Comparison of ENCODE assay signal across 44 mouse cellular contexts in the genomic region with DNA sequence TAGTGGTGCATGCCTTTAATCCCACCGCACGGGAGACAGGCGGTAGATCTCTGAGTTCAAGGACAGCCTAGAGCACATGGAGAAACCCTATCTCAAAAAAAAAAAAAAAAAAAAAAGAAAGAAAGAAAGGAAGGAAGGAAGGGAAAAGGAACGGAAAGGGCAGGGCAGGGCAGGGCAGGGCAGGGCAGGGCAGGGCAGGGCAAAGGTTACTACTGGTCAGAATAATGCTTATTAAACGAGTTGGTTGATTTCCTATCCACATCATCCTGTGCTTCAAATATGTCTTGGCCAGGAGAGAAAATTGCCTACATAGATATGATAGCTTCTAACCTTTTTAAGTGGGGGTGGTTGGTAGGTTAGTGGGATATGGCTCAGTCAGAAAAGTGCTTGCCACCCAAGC. TPM values are rescaled to one million over a fixed set of nuclear protein-coding genes. Genes with fewer than 3 reads are reported as not detected.
"Had no signal": no experiment of that assay in that cellular context is flagged by ENCODE, and none has a peak within 500 bp of the region (broad histone marks: within the 10 kb centered on the region; RNA-seq: fewer than 3 reads in every experiment).

No protein-coding gene starts in this region.

- H3K27ac ChIP-seq: limb, embryonic 10.5 days; limb, embryonic 12.5 days; limb, embryonic 13.5 days; limb, embryonic 15.5 days; liver, embryonic 12.5 days; liver, embryonic 13.5 days; liver, embryonic 14.5 days; liver, embryonic 15.5 days; lung, embryonic 15.5 days; macrophage; midbrain, embryonic 10.5 days; midbrain, embryonic 12.5 days; midbrain, embryonic 13.5 days; midbrain, embryonic 15.5 days had no signal

- H3K9ac ChIP-seq: limb, embryonic 12.5 days; limb, embryonic 13.5 days; limb, embryonic 15.5 days; liver, embryonic 12.5 days; liver, embryonic 13.5 days; liver, embryonic 14.5 days; liver, embryonic 15.5 days; liver, postnatal 0 days; lung, embryonic 14.5 days; lung, embryonic 15.5 days; midbrain, embryonic 12.5 days; midbrain, embryonic 13.5 days; midbrain, embryonic 15.5 days had no signal

- DNase-seq: left cerebral cortex, postnatal 4 days; liver; liver, embryonic 13.5 days; liver, postnatal 0 days; lung, adult 18-20 months; lung, adult 2 months; lung, embryonic 14.5 days; lung, postnatal 10 days; lung, postnatal 14 days; lung, postnatal 36 days; lung, postnatal 4 days; midbrain, embryonic 14.5 days had no signal

- H3K4me2 ChIP-seq: limb, embryonic 12.5 days; limb, embryonic 13.5 days; limb, embryonic 15.5 days; liver, embryonic 11.5 days; liver, embryonic 12.5 days; liver, embryonic 13.5 days; liver, embryonic 15.5 days; lung, embryonic 14.5 days; lung, embryonic 15.5 days; midbrain, embryonic 11.5 days; midbrain, embryonic 12.5 days; midbrain, embryonic 13.5 days; midbrain, embryonic 15.5 days had no signal

- H3K4me3 ChIP-seq: limb, embryonic 10.5 days; limb, embryonic 12.5 days; limb, embryonic 13.5 days; limb, embryonic 15.5 days; liver, embryonic 12.5 days; liver, embryonic 13.5 days; liver, embryonic 15.5 days; lung, embryonic 15.5 days; megakaryocyte, embryonic 14.5 days; midbrain, embryonic 10.5 days; midbrain, embryonic 12.5 days; midbrain, embryonic 13.5 days; midbrain, embryonic 15.5 days; myocyte had no signal

- H3K9me3 ChIP-seq: limb, embryonic 10.5 days; limb, embryonic 12.5 days; limb, embryonic 13.5 days; limb, embryonic 15.5 days; liver, embryonic 12.5 days; liver, embryonic 13.5 days; liver, embryonic 15.5 days; lung, embryonic 15.5 days; midbrain, embryonic 10.5 days; midbrain, embryonic 12.5 days; midbrain, embryonic 13.5 days; midbrain, embryonic 15.5 days had no signal

- H3K36me3 ChIP-seq: limb, embryonic 10.5 days; limb, embryonic 12.5 days; limb, embryonic 13.5 days; limb, embryonic 15.5 days; liver, embryonic 12.5 days; liver, embryonic 13.5 days; liver, embryonic 15.5 days; lung, embryonic 15.5 days; midbrain, embryonic 10.5 days; midbrain, embryonic 12.5 days; midbrain, embryonic 13.5 days; midbrain, embryonic 15.5 days had no signal

- ATAC-seq: liver, embryonic 12.5 days; liver, postnatal 0 days; lung, postnatal 0 days; midbrain, embryonic 13.5 days; midbrain, embryonic 15.5 days; midbrain, embryonic 16.5 days had no signal

- H3K27me3 ChIP-seq: limb, embryonic 12.5 days; limb, embryonic 13.5 days; limb, embryonic 15.5 days; liver, embryonic 12.5 days; liver, embryonic 13.5 days; liver, embryonic 15.5 days; lung, embryonic 15.5 days; megakaryocyte, embryonic 14.5 days; midbrain, embryonic 12.5 days; midbrain, embryonic 13.5 days; midbrain, embryonic 15.5 days had no signal

- H3K4me1 ChIP-seq: limb, embryonic 10.5 days; limb, embryonic 12.5 days; limb, embryonic 13.5 days; limb, embryonic 15.5 days; liver, embryonic 12.5 days; liver, embryonic 13.5 days; liver, embryonic 15.5 days; lung, embryonic 15.5 days; megakaryocyte, embryonic 14.5 days; midbrain, embryonic 10.5 days; midbrain, embryonic 12.5 days; midbrain, embryonic 13.5 days; midbrain, embryonic 15.5 days had no signal

RNA-seq across cellular contexts. Expression of a gene that starts 25.2 kb away (rescaled TPM):
- total RNA-seq: left cerebral cortex, postnatal 10 days; left cerebral cortex, postnatal 14 days; left cerebral cortex, postnatal 36 days; left cerebral cortex, postnatal 4 days; liver, adult 2 months; megakaryocyte progenitor cell, adult 5-6 weeks; megakaryocyte, adult 5-6 weeks; megakaryocyte-erythroid progenitor cell, adult 5-6 weeks; midbrain, postnatal 0 days; monocyte, adult 5-6 weeks had no signal
- polyA plus RNA-seq: limb, embryonic 10.5 days; limb, embryonic 11.5 days; limb, embryonic 12.5 days; limb, embryonic 13.5 days; liver, adult 2 months; liver, embryonic 11.5 days; liver, embryonic 12.5 days; liver, embryonic 13.5 days; liver, embryonic 14.5 days; liver, embryonic 15.5 days; liver, embryonic 16.5 days; liver, postnatal 0 days; lung, adult 2 months; lung, embryonic 14.5 days; lung, embryonic 15.5 days; lung, embryonic 16.5 days; lung, postnatal 0 days; macrophage; midbrain, embryonic 10.5 days; midbrain, embryonic 11.5 days; midbrain, embryonic 12.5 days; midbrain, embryonic 13.5 days; midbrain, embryonic 14.5 days; midbrain, embryonic 15.5 days; midbrain, embryonic 16.5 days; midbrain, postnatal 0 days; neural tube, embryonic 11.5 days had no signal
